Mouse (Mus musculus): ENCODE measurements around the gene Cux1.

DNA sequence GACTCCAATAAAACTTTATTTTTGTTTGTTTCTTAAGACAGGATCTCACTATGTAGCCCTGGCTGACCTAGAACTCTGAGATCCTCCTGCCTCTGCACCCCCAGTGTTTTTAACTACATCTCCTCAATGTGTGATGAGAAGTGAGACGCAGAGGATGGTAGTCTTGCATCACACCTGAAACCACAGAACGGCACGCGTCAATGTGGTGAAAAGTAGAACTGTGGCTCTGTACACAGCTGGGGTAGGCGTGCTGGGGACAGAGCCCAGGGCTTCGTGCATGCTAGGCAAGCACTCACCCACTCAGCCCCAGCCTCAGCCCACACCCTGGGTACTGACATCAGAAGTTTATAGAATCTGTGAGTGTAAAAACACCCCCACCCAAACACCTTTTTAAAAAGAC lies 107.4 kb downstream of the Cux1 start:
- TF ChIP-seq CTCF (IDR thresholded peaks at IDR 0.05; ENCODE audit: insufficient read depth, low read depth, low read length) (no peak), POLR2A (IDR thresholded peaks at IDR 0.05; ENCODE audit: insufficient read depth, low read depth, low read length) (no peak)

Data from olfactory bulb, adult 2 months (tissue).